ENCODE assay signal across 7 mouse cellular contexts in genomic region chr8:71819936-71820335, GRCm38 (mm10).
DNase-seq lines count a peak whose midpoint lies in the region; ATAC-seq lines count a peak whose summit lies in the region.
"Not testable (repeated sequence)": the region's sequence is repeated elsewhere in the genome, so short reads cannot be mapped to it uniquely, and the experiment has no call there.

No protein-coding gene starts in this region.

- H3K9ac ChIP-seq in forebrain, embryonic 11.5 days (ENCODE audit: low read length); heart, embryonic 12.5 days; hindbrain, embryonic 13.5 days; kidney, embryonic 14.5 days (ENCODE audit: low read depth, low read length); liver, embryonic 11.5 days (ENCODE audit: low read depth, low read length); midbrain, embryonic 12.5 days (replicated peaks); neural tube, embryonic 13.5 days: not testable (repeated sequence)

- peak; percentile 45 for DNase-seq in forebrain, embryonic 11.5 days (ENCODE audit: low spot score)
- not testable (repeated sequence) for DNase-seq in liver, embryonic 11.5 days (ENCODE audit: low spot score)

- not testable (repeated sequence) for H3K9me3 ChIP-seq in forebrain, embryonic 11.5 days (ENCODE audit: control insufficient read depth, low read length); hindbrain, embryonic 13.5 days; kidney, embryonic 14.5 days (ENCODE audit: control insufficient read depth, low read length); midbrain, embryonic 12.5 days; neural tube, embryonic 13.5 days
- peaks cover 20% of the 10 kb centered on the region for H3K9me3 ChIP-seq in heart, embryonic 12.5 days (replicated peaks)
- peaks cover 11% of the 10 kb centered on the region; the same call in 1 of the 2 replicates for H3K9me3 ChIP-seq in liver, embryonic 11.5 days (ENCODE audit: control insufficient read depth, low read length)

- not testable (repeated sequence) for H3K4me3 ChIP-seq in forebrain, embryonic 11.5 days (ENCODE audit: low read depth, low read length); heart, embryonic 12.5 days; hindbrain, embryonic 13.5 days; kidney, embryonic 14.5 days (ENCODE audit: low read length); liver, embryonic 11.5 days (ENCODE audit: low read depth, low read length); midbrain, embryonic 12.5 days; neural tube, embryonic 13.5 days

- H3K4me1 ChIP-seq in forebrain, embryonic 11.5 days (replicated peaks; ENCODE audit: control insufficient read depth, insufficient read depth, low read length); heart, embryonic 12.5 days (replicated peaks); hindbrain, embryonic 13.5 days (replicated peaks); kidney, embryonic 14.5 days (ENCODE audit: control insufficient read depth, insufficient read depth, low read length); liver, embryonic 11.5 days (replicated peaks; ENCODE audit: control insufficient read depth, insufficient read depth, low read length); midbrain, embryonic 12.5 days; neural tube, embryonic 13.5 days (replicated peaks): not testable (repeated sequence)

- not testable (repeated sequence) for H3K27me3 ChIP-seq in forebrain, embryonic 11.5 days (ENCODE audit: control insufficient read depth, insufficient read depth, low read length); heart, embryonic 12.5 days (replicated peaks); hindbrain, embryonic 13.5 days; kidney, embryonic 14.5 days (ENCODE audit: control insufficient read depth, insufficient read depth, low read length); liver, embryonic 11.5 days (replicated peaks; ENCODE audit: control insufficient read depth, insufficient read depth, low read length); midbrain, embryonic 12.5 days; neural tube, embryonic 13.5 days

- 83% methylated on average over 8 of the region's 8 CpGs for WGBS in forebrain, embryonic 11.5 days
- 79% methylated on average over 8 of the region's 8 CpGs for WGBS in heart, embryonic 12.5 days
- 84% methylated on average over 8 of the region's 8 CpGs for WGBS in hindbrain, embryonic 13.5 days
- 88% methylated on average over 8 of the region's 8 CpGs for WGBS in kidney, embryonic 14.5 days
- WGBS in liver, embryonic 11.5 days, result 82% methylated on average over 8 of the region's 8 CpGs
- WGBS in midbrain, embryonic 12.5 days, result 80% methylated on average over 8 of the region's 8 CpGs
- whole genome bisulfite sequencing in neural tube, embryonic 13.5 days, result 83% methylated on average over 8 of the region's 8 CpGs

- not testable (repeated sequence) for H3K36me3 ChIP-seq in forebrain, embryonic 11.5 days (ENCODE audit: control insufficient read depth, insufficient read depth, low read length); heart, embryonic 12.5 days; hindbrain, embryonic 13.5 days; kidney, embryonic 14.5 days (ENCODE audit: control insufficient read depth, insufficient read depth, low read length); liver, embryonic 11.5 days (ENCODE audit: control insufficient read depth, insufficient read depth, low read length); midbrain, embryonic 12.5 days; neural tube, embryonic 13.5 days

- H3K27ac ChIP-seq in forebrain, embryonic 11.5 days (ENCODE audit: low read depth, low read length); heart, embryonic 12.5 days (ENCODE audit: poor library complexity, severe bottlenecking); hindbrain, embryonic 13.5 days; kidney, embryonic 14.5 days (ENCODE audit: low read depth, low read length); liver, embryonic 11.5 days (ENCODE audit: low read depth, low read length); midbrain, embryonic 12.5 days (replicated peaks); neural tube, embryonic 13.5 days (replicated peaks): not testable (repeated sequence)

- not testable (repeated sequence) for H3K4me2 ChIP-seq in forebrain, embryonic 11.5 days (ENCODE audit: low read depth, low read length, severe bottlenecking); heart, embryonic 12.5 days; hindbrain, embryonic 13.5 days; kidney, embryonic 14.5 days (replicated peaks; ENCODE audit: low read depth, low read length); liver, embryonic 11.5 days; midbrain, embryonic 12.5 days (replicated peaks); neural tube, embryonic 13.5 days

- ATAC-seq in forebrain, embryonic 11.5 days (replicated peaks; ENCODE audit: low FRiP score), result peak; percentile 66
- peak; percentile 39; the same call in 1 of the 2 replicates for ATAC-seq in heart, embryonic 12.5 days (ENCODE audit: insufficient number of reproducible peaks, low FRiP score)
- ATAC-seq in hindbrain, embryonic 13.5 days (ENCODE audit: low FRiP score), result peak; percentile 54
- peak; percentile 47; the same call in 1 of the 2 replicates for ATAC-seq in kidney, embryonic 14.5 days (ENCODE audit: low FRiP score, low TSS enrichment)
- peak; percentile 32; the same call in 1 of the 2 replicates for ATAC-seq in liver, embryonic 11.5 days (replicated peaks; ENCODE audit: low FRiP score)
- peak; percentile 65; the same call in 1 of the 2 replicates for ATAC-seq in midbrain, embryonic 12.5 days (ENCODE audit: low FRiP score, low read depth)
- ATAC-seq in neural tube, embryonic 13.5 days (ENCODE audit: low read depth), result peak; percentile 53
